In genomic region chr5:86190770-86191169, GRCm38 (mm10) we compare ENCODE assay signal across 9 mouse cellular contexts. TPM values are rescaled to one million over a fixed set of nuclear protein-coding genes. Genes with fewer than 3 reads are reported as not detected.
A peak's percentile ranks its signal among the peaks of the same experiment; 100 is the strongest.
DNase-seq lines count a peak whose midpoint lies in the region; ATAC-seq and TF ChIP-seq lines count a peak whose summit lies in the region.
"Had no signal": no experiment of that assay in that cellular context is flagged by ENCODE, and none has a peak within 500 bp of the region (broad histone marks: within the 10 kb centered on the region; RNA-seq: fewer than 3 reads in every experiment).

No protein-coding gene starts in this region.

- no peak overlapping the region for H3K27ac ChIP-seq in heart, postnatal 0 days (ENCODE audit: low read depth)
- no peak overlapping the region for H3K27ac ChIP-seq in heart, embryonic 11.5 days (ENCODE audit: low read depth, low read length)
- no peak overlapping the region for H3K27ac ChIP-seq in lung, postnatal 0 days (ENCODE audit: low read length)

- no peaks in the 10 kb centered on the region for H3K9me3 ChIP-seq in heart, postnatal 0 days (replicated peaks; ENCODE audit: control insufficient read depth, low read length)
- no peaks in the 10 kb centered on the region for H3K9me3 ChIP-seq in heart, embryonic 11.5 days (replicated peaks; ENCODE audit: control insufficient read depth, low read length)
- no peaks in the 10 kb centered on the region for H3K9me3 ChIP-seq in lung, postnatal 0 days (ENCODE audit: low read length)

- no peak for TF ChIP-seq EP300 in heart, postnatal 0 days (IDR thresholded peaks at IDR 0.05; ENCODE audit: low read depth)
- no peak for TF ChIP-seq EP300 in lung, postnatal 0 days (IDR thresholded peaks at IDR 0.05)

- no peaks in the 10 kb centered on the region for H3K36me3 ChIP-seq in heart, postnatal 0 days (replicated peaks; ENCODE audit: control insufficient read depth, insufficient read depth, low read length)
- no peaks in the 10 kb centered on the region for H3K36me3 ChIP-seq in heart, embryonic 11.5 days (ENCODE audit: control insufficient read depth, insufficient read depth, low read length)
- H3K36me3 ChIP-seq in lung, postnatal 0 days (ENCODE audit: insufficient read depth, low read length): no peaks in the 10 kb centered on the region

- no peaks in the 10 kb centered on the region for H3K27me3 ChIP-seq in heart, postnatal 0 days (ENCODE audit: control insufficient read depth, insufficient read depth, low read length)
- no peaks in the 10 kb centered on the region for H3K27me3 ChIP-seq in heart, embryonic 11.5 days (ENCODE audit: control insufficient read depth, insufficient read depth, low read length)
- H3K27me3 ChIP-seq in lung, postnatal 0 days (replicated peaks; ENCODE audit: insufficient read depth, low read length): no peaks in the 10 kb centered on the region

- no peak overlapping the region for H3K9ac ChIP-seq in heart, postnatal 0 days (replicated peaks; ENCODE audit: low read depth, low read length)
- H3K9ac ChIP-seq in heart, embryonic 11.5 days (ENCODE audit: low read depth, low read length): no peak overlapping the region
- H3K9ac ChIP-seq in lung, postnatal 0 days (replicated peaks; ENCODE audit: low read depth): no peak overlapping the region

- ATAC-seq in heart, postnatal 0 days (ENCODE audit: insufficient read depth, low read depth): no peak
- ATAC-seq in heart, embryonic 11.5 days (replicated peaks; ENCODE audit: insufficient number of reproducible peaks, low FRiP score, low TSS enrichment): no peak
- peak; percentile 52; the same call in 1 of the 2 replicates for ATAC-seq in lung, postnatal 0 days

- 22% methylated on average over 5 of the region's 5 CpGs for WGBS in heart, postnatal 0 days
- 26% methylated on average over 5 of the region's 5 CpGs for WGBS in heart, embryonic 11.5 days (ENCODE audit: insufficient replicate concordance)
- whole genome bisulfite sequencing in lung, postnatal 0 days: 31% methylated on average over 5 of the region's 5 CpGs

- DNase-seq in heart, postnatal 0 days (ENCODE audit: low spot score): no peak
- DNase-seq in thymus, postnatal 0 days (ENCODE audit: low spot score): peak; percentile 64
- DNase-seq in thymus, adult 18-20 months: no peak
- DNase-seq in embryo, embryonic 10.5 days (ENCODE audit: low spot score): peak; percentile 75
- peak; percentile 73 for DNase-seq in lung, postnatal 0 days (ENCODE audit: low spot score)
- DNase-seq in left cerebral cortex, postnatal 10 days (ENCODE audit: extremely low spot score in 1 of 2, low spot score in 2 of 2): no peak
- no peak for DNase-seq in layer of hippocampus, postnatal 36 days

- no peak overlapping the region for H3K4me3 ChIP-seq in heart, postnatal 0 days (ENCODE audit: low read depth, low read length)
- no peak overlapping the region for H3K4me3 ChIP-seq in heart, embryonic 11.5 days (ENCODE audit: low read depth, low read length)
- no peak overlapping the region for H3K4me3 ChIP-seq in lung, postnatal 0 days (ENCODE audit: low read depth, low read length)
- H3K4me3 ChIP-seq: erythroblast, embryonic 14.5 days had no signal

- intact Hi-C loops in left cerebral cortex, postnatal 10 days (cut with DNase I): loop anchor here (5.0 to 10.0 kb wide), 4 partner anchors 222 to 614 kb away; partner anchors contain the start of gene Ythdc1

- no peak overlapping the region for H3K4me2 ChIP-seq in heart, postnatal 0 days (ENCODE audit: low read depth, low read length)
- no peak overlapping the region for H3K4me2 ChIP-seq in heart, embryonic 11.5 days
- no peak overlapping the region for H3K4me2 ChIP-seq in lung, postnatal 0 days (replicated peaks; ENCODE audit: low read depth, low read length)

- H3K4me1 ChIP-seq in heart, postnatal 0 days (ENCODE audit: control insufficient read depth, insufficient read depth): no peaks in the 10 kb centered on the region
- no peaks in the 10 kb centered on the region for H3K4me1 ChIP-seq in heart, embryonic 11.5 days (ENCODE audit: control insufficient read depth, insufficient read depth, low read length)
- H3K4me1 ChIP-seq in lung, postnatal 0 days (ENCODE audit: insufficient read depth, low read depth, low read length): no peaks in the 10 kb centered on the region

- peak; percentile 57 for TF ChIP-seq CTCF in heart, postnatal 0 days (IDR thresholded peaks at IDR 0.05; ENCODE audit: low read depth)
- peak; percentile 69 for TF ChIP-seq CTCF in lung, postnatal 0 days (IDR thresholded peaks at IDR 0.05)

RNA-seq across cellular contexts. Expression of gene Gnrhr, which starts 6.9 kb away (rescaled TPM):
- total RNA-seq in heart, postnatal 0 days (2014; rRNA removed; ENCODE audit: low replicate concordance): not detected in 2 replicates
- polyA plus RNA-seq in heart, postnatal 0 days (2015; fragmentation: Nextera tagmentation; extraction: Ambion mirVana): not detected in 2 replicates
- polyA plus RNA-seq in heart, embryonic 11.5 days (2014; fragmentation: Nextera tagmentation; extraction: Ambion mirVana): not detected in 2 replicates
- not detected in 2 replicates for polyA plus RNA-seq in thymus, postnatal 0 days (2015; fragmentation: Nextera tagmentation; extraction: Ambion mirVana)
- 0.05 TPM in 1 of 2 replicates, not detected in the other for polyA plus RNA-seq in lung, postnatal 0 days (2015; fragmentation: Nextera tagmentation; extraction: Ambion mirVana)
- under 1 TPM in 1 of 2 experiments, not detected in 1; 0.24 TPM for total RNA-seq in left cerebral cortex, postnatal 10 days (2021)
- total RNA-seq in layer of hippocampus, postnatal 36 days (2021): not detected
- polyA plus RNA-seq: erythroblast, embryonic 14.5 days had no signal

RNA-seq across cellular contexts. Expression of gene Uba6, which starts 18.2 kb away (rescaled TPM):
- 7.5 and 7.6 TPM in 2 replicates for total RNA-seq in heart, postnatal 0 days (2014; rRNA removed; ENCODE audit: low replicate concordance)
- 2.6 and 3.2 TPM in 2 replicates for polyA plus RNA-seq in heart, postnatal 0 days (2015; fragmentation: Nextera tagmentation; extraction: Ambion mirVana)
- 14.3 and 15.6 TPM in 2 replicates for polyA plus RNA-seq in heart, embryonic 11.5 days (2014; fragmentation: Nextera tagmentation; extraction: Ambion mirVana)
- polyA plus RNA-seq in thymus, postnatal 0 days (2015; fragmentation: Nextera tagmentation; extraction: Ambion mirVana): 8.7 and 9.9 TPM in 2 replicates
- polyA plus RNA-seq in lung, postnatal 0 days (2015; fragmentation: Nextera tagmentation; extraction: Ambion mirVana): 3.9 and 4.7 TPM in 2 replicates
- 10 to 100 TPM; 16.4 to 16.7 TPM for total RNA-seq in left cerebral cortex, postnatal 10 days (2021)
- 10 to 100 TPM; 24.2 to 24.6 TPM for total RNA-seq in layer of hippocampus, postnatal 36 days (2021)

Comparison
In these comparisons a context has a peak if more than half of its experiments do, and no peak if none do; other contexts are left out.
1. DNase-seq: peak in thymus, postnatal 0 days (single experiment), embryo, embryonic 10.5 days (single experiment) and lung, postnatal 0 days (single experiment); none in heart, postnatal 0 days (single experiment), thymus, adult 18-20 months (0 of 2), left cerebral cortex, postnatal 10 days (0 of 2) and layer of hippocampus, postnatal 36 days (0 of 2).